Mouse (Mus musculus) heart, adult 9 months (tissue): ENCODE measurements at regions not wholly inside any gene's neighbourhood (a gene's known extent, or its start where the extent isn't known, plus 50 kb on each side); places are given as distances from the start of the nearest gene placed in this dataset.
A peak's percentile ranks its signal among the peaks of the same experiment; 100 is the strongest.

Source experiments
- DNase-seq, 2 experiments: peaks; one replicate each; pipeline ENCODE4 v3.0.0; 2022; ENCODE audit warnings: low spot score in 2 of 2

DNA sequence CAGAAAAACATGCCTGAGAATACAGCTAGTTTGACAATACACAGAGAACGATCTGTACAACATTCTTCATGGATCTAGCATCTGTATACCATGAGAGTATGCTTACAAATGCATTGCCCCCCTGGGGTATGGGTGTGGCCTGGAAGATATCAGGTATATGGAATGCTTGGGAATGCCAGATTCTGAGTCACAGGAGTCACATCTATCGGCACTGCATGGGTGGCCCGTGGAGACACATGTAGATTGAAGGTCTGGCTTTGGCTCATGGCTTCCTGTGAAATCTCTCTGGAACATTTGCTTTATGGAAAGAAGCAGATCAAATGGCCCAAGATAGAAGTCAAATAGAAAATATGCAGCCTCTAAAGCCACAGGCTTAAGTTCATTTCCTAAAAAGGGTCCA is 59.6 kb downstream of the Kcne4 start:
- no peak for DNase-seq

DNA sequence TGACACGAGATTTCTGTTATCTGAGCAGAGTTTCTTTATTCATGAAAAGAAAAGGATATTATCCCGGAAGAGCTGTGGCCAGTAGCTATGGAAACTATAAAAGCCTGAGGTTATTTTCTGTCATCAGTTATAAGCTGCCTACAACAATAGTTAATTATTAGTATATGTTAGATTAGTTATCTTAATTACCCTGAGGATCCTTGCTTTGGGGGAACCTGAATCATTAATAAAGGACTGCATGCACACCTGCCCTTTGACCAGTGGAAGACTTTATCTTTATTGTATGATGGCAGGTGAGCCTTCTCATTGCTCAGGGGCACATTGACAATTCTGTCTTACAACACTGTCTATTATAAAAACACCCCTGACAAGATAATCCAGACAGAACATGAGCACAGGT is 62.7 kb downstream of the Kcne4 start:
- no peak for DNase-seq

DNA sequence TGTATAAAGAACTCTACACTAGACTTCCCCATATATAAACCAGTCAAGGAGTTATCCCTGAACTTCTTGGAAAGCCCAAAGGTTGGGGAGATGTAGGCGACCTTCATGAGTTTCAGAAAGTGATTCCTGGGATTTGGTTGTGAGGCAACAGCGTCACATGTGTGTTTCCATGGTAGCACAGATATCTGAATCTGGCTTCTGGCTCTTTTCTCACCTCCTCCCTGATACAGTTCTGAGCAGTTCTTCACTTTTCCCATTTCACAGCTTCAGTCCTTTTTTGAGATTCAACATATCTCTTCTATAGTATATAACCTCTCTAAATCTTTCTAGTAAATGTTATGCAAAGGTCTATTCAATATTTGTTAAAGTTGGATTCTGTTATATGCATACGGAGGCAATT is 65.9 kb downstream of the Kcne4 start:
- no peak for DNase-seq

DNA sequence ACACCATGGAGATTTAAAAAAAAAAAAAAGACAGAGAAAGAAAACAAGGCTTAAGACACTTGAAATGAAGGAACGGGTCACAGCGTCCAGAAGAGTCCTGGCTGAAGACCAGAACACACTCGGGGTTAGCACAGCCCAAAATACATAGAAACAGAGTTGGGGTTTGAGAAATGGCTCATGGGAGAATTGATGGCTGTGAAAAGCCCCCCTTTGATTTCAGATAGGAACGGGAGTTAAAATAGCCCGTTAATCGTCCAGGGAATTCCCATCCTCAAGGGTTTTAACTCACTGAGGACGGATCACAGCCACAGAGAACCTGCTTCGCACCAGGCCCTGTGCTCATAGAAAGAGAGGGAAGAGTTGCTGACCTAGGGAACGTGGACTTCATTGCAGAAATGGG is 72.7 kb downstream of the Kcne4 start:
- peak; percentile 10 to 30 for DNase-seq

DNA sequence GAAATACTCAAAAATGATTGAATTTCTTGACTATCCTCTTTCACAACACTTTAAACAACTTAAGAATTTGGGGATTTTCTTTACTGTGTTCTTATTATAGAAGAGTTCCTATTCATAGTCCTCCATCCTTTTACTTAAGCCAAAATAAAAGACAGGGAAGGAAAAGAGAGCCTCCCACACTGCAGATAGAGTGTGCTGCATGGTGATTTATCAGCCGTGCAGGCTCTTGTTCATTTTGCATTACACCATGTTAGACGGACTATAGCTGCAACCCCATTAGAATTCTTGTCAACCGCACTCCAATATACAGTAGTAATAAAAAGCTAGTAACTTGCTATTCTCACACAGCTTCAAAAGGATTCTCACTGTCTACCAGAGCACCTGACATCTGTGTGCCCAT is 74.8 kb downstream of the Kcne4 start:
- no peak for DNase-seq

DNA sequence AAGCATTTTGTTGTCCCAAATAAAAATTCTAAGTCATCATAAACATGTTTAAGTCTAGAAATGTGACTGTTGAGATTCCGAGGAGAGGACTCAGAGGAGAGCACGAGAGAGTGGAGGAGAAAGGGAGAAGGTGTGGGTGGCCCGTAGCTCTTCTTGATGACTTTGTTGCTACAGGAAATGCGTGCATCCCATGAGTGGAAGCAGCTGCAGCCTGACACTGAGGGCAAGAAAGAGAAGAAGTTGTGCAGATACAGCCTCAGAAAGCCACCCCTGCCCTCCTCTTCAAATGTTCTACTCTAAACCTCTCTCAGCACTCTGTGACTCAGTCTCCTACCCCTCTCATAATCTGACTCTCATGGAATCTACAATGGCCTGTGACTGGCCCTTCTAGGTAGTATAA is 77.7 kb downstream of the Kcne4 start:
- peak in 1 of 2 experiments; percentile 8 for DNase-seq

DNA sequence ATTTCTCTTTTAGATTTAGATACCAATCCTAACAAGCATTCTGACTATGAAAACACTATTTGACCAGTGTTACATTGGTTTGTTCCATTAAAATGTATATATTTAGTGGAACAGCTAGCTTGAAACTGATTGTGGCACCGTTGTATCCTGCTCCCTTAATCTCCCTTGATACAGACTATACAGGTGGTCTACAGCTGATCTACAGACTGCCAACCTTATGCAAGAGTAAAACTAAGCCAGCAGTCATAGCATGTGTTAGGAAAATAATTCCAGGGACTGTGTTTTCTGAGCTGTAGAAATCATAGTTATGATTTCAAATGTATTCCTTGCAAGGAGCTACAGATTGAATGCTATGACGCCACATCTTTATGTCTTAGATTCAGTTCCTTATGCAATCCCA is 78.6 kb downstream of the Kcne4 start:
- DNase-seq: no peak

DNA sequence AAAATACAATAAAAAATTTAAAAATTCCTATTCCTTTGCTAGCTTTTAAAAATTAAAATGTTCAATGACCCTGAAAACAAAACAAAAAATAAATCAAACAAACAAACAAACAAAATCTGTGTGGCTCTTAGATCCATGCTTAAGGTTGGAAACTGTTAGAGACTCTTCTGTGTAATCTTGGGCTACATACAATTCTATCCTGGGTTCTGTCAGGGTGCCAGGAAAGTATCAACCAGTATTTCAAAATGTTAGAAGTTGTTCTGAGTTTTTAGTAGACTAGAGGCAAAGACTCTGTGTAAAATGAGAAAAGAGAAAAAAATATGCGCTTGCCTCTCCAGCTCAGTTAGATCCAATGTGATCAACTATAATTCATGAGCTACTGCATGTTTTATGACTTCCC is 91.0 kb downstream of the Kcne4 start:
- no peak for DNase-seq

DNA sequence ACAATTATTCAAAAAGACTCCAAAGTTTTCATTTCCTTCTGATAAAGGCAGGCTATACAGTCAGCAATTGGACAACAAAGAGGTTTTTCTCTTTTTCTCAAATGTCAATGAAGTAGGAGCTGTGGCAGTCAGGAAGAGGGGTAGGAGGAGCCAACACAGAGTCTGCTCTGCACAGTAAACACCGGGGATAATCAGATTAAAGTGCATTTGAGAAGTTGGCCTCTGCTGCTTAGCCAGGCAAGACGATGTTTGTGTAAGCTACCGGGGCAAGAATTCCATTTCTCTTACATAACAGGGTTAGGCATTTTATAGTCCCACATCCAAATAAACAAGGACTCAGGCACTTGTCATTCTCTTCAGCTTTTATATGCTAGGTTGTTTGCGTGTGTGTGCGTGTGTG is 91.4 kb downstream of the Kcne4 start:
- DNase-seq: no peak

DNA sequence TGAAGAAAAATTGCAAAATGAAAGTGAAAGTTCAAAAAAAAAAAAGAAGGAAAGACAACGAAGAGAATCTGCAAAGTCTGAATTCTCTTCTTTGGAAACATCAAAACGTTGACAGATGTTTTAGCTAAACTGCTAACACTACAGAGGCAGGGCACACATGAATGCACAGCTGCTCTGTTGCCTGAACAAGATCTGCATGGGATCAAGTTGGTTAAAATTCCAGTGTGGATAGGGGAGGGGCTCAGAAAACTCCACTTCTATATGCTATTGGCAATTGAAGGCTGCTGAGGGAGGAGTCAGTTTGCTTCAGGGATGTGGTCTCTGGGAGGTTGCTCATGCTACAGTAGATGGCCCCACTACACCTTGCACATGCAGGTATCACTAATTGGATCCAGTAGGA is 97.2 kb downstream of the Kcne4 start:
- no peak for DNase-seq

DNA sequence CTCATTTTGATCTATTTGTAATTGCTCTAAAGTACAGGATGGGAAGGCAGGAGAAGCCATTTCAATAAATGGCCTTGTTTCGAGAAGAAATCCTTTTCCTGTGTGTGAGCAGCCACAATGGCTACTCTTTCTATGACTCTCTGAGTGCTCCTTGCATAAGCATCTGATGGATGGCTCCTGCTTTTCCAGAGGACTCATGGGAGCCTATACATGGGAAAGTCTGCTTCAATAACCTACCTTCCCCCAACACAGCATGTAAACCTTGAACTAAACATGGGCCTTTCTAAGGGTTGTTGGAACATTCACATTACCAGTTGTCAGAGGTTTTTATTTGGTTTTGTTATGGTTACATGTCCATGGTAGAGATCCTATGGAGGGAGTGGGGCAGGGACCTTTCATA is 103.3 kb downstream of the Kcne4 start:
- no peak for DNase-seq

DNA sequence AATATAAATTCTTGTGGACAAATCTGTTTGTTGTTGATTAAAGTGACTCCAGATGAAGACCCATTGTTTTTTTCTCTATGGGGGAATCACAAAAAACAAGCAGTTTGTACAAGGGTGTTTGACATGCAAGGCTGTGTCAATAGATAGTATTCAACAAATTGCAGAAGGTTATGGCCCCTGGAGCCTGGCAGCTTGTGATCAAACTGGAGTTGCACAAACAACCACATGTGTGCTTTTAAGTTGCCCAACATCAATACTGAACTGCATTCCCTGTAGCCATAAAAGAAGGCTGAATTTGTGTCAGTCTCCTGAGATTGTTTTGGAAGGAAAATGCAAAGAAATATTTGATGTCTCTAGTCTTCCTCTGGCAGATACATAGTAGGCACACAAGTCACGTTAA is 113.4 kb downstream of the Kcne4 start:
- no peak for DNase-seq

DNA sequence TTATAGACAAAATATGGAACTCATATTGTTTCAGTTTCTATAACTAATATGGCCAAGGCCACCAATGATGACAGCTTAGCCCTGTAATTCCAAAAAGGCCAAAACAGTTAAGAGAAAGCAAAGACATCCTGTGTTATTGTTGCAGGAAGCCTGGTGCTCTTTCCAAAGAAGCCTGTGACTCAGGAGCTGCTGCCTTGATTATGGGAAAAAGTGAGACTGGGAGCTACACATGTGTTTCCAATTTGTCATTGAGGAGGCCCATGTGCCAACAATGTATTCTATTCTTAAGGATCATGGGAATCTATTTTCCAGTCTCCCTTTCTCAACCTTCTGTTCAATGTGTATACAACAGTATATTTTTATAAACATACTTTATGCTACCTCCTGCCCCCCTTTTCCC is 123.3 kb downstream of the Kcne4 start:
- DNase-seq: peak in 1 of 2 experiments; percentile 2

DNA sequence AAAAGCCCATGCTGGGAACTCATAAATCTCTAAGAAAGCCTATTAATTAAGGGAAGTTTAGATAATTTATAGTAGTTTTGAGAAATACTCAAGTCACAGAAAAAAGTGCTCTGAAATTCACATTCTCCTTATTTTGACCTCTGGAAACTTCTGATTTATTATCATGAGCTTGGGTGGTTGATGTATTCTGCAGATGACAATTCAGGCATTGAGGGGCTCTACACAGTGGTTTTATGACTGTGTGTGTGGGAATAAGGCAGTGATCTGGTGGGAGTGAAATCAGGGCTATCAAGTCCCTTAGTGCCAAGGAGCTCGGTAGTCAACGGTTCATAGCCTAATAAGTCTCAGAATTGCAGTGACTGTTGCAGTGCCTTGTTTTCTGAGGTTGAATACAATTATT is 129.0 kb downstream of the Kcne4 start:
- no peak for DNase-seq

DNA sequence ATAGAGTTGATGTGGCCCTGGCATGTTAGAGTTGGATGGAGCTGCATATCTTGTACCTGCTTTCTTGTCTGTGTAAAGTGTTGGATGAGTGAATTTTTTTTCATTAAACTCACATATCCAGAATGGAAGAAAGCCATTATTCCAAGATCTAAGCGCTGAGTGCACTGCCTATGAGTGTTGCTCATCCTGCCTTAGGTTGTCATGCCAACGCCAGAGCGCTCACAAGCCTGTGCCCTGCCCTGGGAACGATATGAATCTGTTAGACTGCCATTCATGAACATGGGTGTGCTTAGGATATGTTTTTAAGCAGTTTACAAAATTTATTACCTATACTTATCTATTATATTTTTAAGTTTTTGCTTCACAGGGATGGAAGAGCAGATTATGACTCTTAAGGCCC is 163.5 kb downstream of the Kcne4 start:
- no peak for DNase-seq
